Mouse (Mus musculus) layer of hippocampus, postnatal 36 days (tissue): Measurements from ENCODE around the gene Fam107b. TPM values are rescaled to one million over a fixed set of nuclear protein-coding genes. Genes with fewer than 3 reads are reported as not detected.

Experiments
- DNase-seq, 2 experiments: peaks; one replicate each; pipeline ENCODE4 v3.0.0; 2022
- total RNA-seq, 2 experiments: library from RNA; stranded (reverse); gene quantifications; 2 replicates each; pipeline ENCODE4 v1.2.3; 2021

The Fam107b gene
- total RNA-seq, 2 experiments from 2014 or later = 13.1 to 18.6 TPM

DNA sequence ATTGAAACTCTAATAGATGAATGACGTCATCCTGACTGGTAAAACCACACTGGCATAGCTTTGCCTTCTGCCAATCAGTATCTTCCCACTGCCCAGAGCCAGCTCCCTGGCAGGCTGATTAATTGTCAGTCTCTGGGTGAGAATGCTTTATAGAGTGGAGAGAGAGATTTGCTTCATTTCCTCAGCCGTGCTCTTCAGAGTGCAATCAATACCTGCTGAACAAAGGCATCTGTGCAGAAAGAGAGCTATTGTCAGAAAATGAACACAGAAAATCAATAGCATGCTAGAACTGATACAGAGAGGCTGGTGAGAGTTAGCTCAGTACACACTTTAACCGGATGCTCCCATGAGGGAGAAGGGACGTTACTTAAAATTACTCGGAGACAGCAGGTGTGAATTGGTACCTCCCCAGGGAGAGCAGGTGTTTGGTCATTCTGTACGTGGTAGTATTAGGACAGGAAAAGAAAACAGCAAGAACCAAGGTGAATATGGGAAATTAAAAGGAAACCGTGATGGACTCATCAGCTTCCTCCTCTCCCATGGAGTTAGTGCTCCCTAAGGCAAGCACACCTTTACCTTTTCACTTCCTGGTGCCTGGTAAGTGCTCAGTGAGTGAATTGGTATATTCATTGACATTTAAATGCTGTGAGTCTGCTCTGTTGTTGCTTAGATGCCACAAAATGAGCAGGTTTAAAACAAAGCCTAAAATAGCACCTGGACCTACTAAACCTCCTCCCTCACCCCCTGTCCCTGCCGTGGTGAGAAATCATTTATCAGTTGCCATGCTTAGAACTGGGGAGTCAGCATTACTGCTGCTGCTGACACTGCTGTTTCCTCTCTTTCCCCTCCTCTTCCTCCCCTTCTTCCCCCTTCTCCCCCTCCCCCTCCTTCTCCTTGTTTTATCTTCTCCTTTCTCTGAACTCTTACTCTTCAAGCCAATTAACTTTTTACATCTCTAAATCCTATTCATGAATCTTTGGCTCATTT is 38.9 kb downstream of the Fam107b start:
- DNase-seq = no peak

DNA sequence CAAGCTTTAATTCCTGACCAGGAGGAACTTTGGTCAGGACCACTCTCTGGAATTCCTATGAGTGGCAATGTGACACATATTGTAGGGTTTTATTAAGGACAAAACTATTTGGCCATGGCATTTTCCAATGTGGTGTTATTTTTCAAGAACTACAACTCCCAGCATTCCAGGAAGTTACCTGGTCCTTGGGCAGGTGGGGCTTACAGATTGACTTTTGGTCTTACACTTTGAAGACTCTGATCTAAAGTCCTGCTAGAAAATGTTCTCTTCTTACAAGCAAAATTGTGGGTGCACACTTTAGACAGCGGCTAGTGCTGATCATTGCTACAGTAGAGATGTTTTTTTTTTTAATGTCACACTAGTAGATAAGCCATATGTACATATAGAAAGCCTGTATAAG is 48.2 kb downstream of the Fam107b start:
- no peak for DNase-seq

DNA sequence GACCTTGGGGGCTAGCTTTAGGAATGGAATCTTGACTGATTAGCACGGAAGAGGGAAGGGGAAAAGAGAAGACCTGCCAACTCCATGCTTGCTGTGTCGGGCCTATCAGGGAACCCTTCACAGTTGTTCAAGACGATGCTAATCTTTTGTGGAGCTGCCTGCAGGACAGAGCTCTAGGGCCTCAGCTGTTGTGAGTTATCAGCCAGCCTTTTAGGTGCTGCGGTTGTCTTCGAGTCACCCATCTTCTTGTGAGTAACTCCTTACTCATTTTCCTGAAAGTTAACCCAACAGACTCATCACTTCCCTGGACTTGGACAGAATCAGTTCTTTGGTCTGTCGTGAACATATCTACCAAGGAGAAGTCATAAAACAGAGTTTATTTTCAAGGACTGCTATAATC is 51.3 kb downstream of the Fam107b start:
- DNase-seq = no peak

- DNase-seq = no peak
Observed at GRCm38 (mm10) chr2:3622158-3622557, 51.9 kb downstream of the Fam107b start.

DNA sequence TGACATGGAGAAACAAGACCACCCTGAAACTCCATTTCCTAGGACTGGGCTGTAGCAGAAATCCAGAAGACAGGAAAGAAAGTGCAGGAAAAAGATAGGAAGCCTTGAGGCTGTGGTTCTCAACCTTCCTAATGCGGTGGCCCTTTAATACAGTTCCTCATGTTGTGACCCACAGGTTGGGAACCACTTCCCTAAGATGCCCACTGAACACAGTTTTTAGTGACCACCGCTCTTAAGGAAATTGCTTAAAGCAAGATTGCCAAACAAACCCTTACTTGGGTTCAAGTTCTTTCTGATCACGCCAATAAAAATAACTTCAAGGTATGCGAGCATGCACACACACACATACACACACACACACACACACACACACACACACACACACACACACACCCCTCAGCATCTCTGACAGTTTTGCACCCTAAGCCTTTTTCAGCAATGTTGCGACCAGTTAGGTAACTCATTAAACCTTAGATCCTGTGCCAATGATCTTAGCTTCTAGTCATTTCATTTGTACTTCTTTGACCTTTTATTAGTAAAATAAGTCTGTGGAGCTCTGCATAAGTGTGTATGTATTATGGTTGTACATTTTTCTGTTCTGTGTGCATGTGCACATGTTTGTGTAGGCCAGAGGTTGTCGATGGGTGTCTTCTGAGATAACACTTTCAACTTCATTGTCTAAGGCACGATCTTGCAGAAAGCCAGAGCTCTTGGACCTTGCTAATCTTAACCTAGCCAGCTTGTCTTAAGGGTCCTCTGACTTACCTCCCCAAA is 53.1 kb downstream of the Fam107b start:
- DNase-seq = no peak

GRCm38 (mm10) chr2:3623981-3624584 is 53.8 kb downstream of the Fam107b start:
- no peak for DNase-seq

GRCm38 (mm10) chr2:3629096-3629495 is 58.8 kb downstream of the Fam107b start:
- no peak for DNase-seq

DNA sequence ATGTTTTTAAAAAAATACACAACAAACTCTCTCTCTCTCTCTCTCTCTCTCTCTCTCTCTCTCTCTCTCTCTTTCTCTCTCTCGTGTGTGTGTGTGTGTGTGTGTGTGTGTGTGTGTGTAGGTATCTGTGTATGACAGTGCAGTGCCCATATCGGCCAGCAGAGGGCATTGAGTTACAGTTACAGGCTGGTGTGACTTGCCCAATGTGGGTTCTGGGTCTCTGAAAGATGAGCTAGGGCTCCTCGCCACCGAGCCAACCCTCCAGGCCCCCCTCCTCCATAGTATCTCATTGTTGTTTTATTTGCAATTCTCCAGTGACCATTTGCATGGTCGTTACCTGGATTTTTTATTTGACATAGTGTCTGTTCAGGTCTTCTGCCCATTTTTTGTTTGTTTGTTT is 59.5 kb downstream of the Fam107b start:
- DNase-seq = no peak

DNA sequence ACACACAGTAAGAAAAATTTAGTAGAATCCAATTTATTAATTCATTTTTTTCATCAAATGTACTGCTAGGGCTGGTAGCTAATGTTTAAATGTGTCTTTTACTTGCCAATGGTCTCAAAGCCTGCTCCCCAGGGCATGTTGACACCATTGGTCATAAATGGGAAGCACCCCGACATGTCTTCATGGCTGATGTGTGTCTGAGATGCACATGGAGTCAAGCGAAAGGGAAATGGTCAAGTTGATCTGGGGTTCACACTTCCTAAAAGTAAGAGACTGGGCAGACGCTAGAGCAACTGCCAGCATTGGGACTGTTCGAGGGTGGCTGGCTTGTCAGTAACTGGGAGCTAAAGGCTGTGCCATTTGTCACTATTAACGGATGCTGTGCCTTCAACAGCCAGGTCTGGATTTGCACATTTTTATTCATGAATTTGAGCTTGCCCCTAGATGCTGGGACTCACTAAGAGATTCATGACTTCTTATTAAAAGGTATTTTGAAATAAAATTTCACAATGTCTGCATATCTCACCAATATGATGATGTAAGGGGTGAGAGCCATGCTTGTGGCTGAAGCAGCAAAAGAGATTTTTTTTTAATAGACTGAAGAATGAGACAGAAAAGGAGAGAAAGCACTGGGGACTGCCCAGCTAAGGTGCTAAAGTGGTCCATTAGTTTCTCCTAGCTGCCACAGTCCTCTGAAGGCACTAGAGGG is 60.6 kb downstream of the Fam107b start:
- DNase-seq = no peak

- peak in 1 of 2 experiments; percentile 3 for DNase-seq
Observed at GRCm38 (mm10) chr2:3633137-3633536, 62.8 kb downstream of the Fam107b start.

- no peak for DNase-seq
Observed at GRCm38 (mm10) chr2:3636771-3637170, 66.5 kb downstream of the Fam107b start.

DNA sequence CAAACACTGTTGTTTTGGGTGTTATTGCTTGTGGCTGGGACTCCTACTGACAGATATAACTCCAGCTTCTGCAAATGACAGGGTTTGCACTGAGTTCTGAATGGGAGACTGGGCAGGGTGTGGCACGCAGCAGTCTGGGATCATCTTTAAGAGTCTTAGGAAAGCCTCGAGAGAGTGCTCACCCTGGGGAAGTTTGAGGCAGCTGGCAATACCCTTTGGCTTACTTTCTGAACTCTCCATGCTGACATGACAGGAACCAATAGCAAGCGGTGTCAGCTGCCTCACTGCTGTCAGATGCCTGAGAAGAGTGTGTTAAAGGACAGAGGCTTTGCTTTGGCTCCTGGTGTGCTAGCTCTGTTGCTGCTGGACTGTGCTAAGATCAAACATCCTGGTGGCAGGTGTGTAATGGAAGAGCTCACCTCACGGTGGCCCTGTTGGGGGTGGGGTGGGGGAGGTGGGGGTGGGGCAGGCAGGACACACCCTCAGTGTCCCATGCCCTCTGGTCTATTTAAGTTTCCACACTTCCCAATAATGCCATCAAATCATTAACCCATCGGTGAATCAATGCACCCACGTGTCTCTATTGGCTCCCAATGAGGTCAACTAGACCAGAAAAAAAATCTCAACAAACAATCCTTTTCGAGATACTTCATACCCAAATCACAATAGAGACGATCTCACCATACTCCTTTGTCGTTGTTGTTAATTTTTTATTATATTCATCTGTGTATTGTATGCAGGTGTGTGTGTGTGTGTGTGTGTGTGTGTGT is 70.9 kb downstream of the Fam107b start:
- no peak for DNase-seq

DNA sequence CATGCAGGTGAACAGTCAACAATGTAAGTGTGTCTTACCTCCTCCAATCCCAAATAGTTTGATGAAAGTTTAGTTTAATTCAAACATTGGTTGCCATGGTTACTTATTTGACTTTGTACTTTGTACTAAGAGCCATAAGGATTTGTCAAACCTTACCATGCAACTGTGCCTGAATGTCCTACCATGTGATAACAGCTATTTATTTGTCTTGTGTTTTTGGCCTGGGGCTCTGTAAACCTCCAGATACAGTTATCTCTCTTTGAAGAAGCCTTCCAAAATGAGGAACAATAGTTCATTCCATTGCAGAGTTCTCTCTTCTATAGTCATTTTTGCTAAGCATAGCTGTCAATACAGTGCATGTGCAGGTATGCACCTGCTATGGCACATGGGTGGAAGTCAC is 72.7 kb downstream of the Fam107b start:
- no peak for DNase-seq

DNA sequence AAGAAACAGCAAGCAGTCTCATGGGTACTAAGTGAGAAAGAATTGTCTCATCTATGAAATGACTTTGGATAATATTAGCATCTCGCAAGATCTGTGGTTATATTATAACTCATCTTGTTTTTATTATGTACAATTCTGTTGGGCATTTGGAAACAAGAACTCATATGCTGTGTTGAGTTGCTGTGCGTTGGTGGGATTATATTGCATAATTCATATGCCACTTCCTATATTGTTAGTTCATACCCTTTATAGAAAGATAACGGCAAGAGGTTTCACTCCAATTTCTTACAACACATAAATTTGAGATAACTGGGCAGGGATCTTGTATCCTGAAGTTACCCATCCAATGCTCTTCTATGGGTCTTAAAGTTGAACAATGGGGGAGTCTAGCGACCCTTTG is 75.5 kb downstream of the Fam107b start:
- DNase-seq = no peak

DNA sequence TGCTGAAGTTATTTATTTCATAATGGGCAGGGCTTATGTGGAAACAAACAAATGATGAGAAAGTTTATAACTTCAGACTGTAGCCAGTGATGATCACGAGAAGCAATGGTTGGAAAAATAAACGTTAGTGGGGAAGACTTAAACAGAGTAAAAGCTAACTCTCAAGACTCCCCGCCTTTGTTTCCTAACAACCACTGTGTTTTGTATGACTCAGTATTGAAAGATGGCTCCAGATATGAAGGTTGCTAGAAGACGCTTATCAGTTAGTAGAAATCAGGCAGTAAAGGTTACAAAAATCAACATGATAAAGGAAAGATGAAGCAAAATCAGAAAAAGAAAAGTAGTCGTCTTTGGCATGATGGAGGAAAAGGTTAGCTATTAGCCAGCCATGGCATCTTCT is 78.9 kb downstream of the Fam107b start:
- no peak for DNase-seq

DNA sequence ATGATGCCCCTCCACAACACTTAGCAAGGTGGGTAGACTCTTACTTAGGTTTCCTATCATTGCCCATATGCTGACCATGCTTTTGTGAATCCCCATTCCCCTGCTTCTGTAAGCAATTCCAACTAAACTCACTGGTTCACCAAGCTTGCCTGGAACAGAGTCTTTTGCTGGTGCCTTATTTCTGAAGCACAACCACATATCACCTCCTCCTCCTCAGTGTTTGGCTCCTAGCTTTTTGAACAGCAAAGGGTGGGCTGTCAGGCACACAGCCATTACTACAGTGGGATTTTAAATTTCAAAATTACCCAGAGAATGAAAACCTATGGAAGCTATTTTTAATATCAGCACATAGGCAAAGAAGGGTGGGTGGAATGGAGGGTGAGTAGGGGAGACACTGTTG is 84.3 kb downstream of the Fam107b start:
- DNase-seq = no peak

DNA sequence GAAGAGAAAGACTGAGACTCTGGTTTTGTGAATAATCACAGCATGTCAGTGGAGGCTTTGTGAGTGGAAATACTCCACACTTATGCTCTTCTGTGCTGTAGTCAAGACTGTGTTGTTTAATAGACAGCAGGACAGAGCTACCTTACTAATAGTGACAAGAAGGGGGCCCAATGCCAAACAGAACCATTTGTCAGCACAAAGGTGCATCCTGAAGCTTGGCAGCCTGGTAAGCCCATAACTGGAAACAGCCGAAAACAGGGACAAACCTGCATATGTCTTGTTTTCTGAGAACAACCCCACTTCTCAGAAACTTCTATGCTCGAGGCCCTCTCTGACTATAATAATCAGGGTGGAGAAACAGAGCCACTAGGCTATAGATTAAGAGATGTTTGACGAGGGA is 85.8 kb downstream of the Fam107b start:
- no peak for DNase-seq

GRCm38 (mm10) chr2:3656834-3657233 is 86.5 kb downstream of the Fam107b start:
- no peak for DNase-seq

DNA sequence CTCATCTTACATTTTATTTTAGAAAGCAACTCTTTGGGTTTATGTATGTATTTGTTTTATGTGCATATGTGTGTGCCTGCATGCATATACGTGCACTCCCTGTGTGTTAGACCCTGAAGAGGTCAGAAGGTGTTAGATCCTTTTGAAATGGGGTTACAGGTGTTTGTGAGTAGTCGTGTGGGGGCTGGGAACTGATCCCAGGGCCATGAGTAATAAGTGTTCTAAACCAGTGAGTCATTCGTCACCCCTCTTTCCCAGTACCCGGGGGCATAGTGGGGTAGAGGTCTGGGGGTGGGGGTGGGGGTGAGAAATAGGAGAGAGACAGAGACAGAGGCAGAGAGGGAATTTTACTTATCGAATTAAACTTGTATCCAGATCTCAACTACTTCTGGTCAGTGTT is 87.1 kb downstream of the Fam107b start:
- no peak for DNase-seq

GRCm38 (mm10) chr2:3657811-3658730 is 87.8 kb downstream of the Fam107b start:
- DNase-seq = no peak

DNA sequence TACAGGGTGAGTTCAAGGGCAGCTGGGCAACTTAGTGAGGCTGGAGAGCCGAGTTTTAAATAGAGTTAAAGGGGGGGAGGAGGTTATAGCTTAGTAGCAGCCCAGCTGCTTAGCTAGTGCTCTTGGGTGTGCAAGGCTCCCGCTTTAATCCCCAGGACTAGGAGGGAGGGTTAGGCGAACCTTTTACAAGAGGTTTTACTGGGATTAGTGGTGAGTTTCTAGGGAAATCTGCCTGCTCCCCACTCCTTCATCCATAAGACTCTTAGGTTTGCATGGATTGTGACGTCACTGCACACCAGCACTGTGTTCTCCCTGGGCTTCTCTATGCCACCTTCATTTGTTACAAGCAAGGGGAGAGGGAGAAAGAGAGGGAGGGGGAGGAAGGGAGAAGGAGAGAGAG is 88.6 kb downstream of the Fam107b start:
- no peak for DNase-seq
